Mouse (Mus musculus): ENCODE measurements around the gene H3f3a.

DNA sequence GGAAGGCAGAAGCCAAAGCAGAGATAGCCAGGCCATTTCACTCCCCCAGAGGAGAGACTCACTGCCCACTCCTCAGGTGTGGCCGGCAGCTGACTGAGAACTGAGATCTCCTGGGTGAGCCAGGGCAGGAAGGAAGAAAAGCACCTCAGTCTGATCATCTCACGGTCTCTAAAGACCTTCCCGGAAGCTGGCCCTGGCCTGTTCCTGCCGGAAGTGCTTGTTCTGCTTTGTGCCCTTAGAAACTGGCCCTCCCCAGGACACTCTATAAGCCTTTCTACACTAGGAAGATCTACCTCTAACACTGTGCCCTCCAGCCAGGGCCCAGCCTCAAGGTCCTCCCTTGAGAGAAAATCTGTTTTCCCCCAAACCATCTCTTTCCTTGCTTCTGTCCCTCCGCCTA lies 42.4 kb downstream of the H3f3a start:
- TF ChIP-seq EP300 (IDR thresholded peaks at IDR 0.05; ENCODE audit: low read depth) = no peak
- TF ChIP-seq CTCF (IDR thresholded peaks at IDR 0.05; ENCODE audit: low read depth) = no peak
